Mouse (Mus musculus) adrenal gland, postnatal 36 days (tissue): ENCODE measurements at regions not wholly inside any gene's neighbourhood (a gene's known extent, or its start where the extent isn't known, plus 50 kb on each side); places are given as distances from the start of the nearest gene placed in this dataset. TPM values are rescaled to one million over a fixed set of nuclear protein-coding genes. Genes with fewer than 3 reads are reported as not detected.
"Not testable (repeated sequence)": the region's sequence is repeated elsewhere in the genome, so short reads cannot be mapped to it uniquely, and the experiment has no call there.

Experiments
- DNase-seq, 2 experiments: peaks; one replicate each; pipeline ENCODE4 v3.0.0; 2021; ENCODE audit warnings: mixed read lengths in 1 of 2
- microRNA-seq: library from miRNA; unstranded; fragments of <30 nt; microRNA quantifications from one replicate; pipeline ENCODE4 v1.2.0, GENCODE M21; 2021

DNA sequence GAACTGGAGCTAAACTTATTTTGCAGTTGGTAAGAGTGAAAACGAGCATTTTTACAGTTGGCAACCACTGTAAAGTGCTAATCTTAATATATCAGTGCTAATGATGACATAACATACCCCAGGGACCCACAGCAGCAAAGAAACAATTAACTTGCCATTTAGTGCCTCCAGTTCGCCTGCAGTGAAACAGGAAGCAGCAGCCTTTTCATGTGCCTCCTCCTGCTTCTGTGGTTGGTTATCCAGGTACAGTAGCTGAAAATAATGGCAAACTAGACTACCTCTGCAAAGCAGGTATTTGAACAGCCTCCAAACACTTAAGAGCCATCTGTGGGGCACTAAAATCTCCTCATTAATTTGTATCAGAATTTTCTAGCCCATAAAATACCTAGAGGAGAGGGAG lies 584.8 kb upstream of the Pfkp start:
- DNase-seq, result no peak

DNA sequence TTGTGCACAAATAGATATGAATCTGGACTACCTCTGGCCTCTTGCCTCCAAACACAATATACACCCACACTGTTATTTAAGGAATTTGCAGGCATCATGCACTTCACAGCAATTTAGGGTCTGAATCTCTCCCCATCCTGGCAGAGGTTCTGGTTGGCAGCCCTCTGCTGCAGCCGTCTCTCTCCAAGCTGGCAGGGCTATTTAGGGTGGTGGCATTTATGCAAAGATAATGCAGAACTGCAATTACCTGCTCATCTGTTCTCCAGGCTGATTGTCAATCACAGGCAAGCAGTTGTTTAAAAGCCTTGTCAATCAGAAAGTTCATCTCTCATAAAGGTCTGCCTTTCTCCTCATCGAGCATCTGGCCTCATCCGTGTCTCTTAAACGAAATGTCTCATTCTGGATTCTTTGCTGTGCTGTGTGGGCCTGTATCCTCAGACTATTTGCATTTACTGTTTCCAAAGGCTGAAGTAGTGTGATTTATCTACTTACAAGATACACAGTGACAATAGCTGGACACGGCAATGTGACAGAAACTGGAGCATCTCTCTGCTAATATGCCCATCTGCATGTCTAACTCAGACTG lies 558.1 kb upstream of the Pfkp start:
- DNase-seq, result no peak

DNA sequence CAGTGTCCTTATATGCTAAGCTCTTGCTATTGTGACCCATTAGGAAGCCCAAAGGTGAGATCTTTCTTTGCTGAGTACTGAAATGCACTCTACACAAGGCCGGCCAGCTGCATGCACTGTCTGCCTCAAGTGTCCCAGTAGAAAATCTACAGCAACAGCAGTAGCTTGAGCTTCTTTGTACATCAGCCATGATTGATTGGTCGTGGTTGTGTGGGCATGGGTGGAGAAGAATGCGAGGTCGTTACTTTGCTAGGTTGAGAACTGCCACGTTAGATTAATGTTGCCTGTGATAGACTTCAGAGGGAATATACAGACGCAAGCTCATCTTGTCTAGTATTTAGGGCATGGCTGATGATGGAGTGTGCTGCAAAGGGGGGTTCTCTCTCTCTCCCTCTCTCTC lies 547.4 kb upstream of the Pfkp start:
- peak in 1 of 2 experiments; percentile 5 for DNase-seq

DNA sequence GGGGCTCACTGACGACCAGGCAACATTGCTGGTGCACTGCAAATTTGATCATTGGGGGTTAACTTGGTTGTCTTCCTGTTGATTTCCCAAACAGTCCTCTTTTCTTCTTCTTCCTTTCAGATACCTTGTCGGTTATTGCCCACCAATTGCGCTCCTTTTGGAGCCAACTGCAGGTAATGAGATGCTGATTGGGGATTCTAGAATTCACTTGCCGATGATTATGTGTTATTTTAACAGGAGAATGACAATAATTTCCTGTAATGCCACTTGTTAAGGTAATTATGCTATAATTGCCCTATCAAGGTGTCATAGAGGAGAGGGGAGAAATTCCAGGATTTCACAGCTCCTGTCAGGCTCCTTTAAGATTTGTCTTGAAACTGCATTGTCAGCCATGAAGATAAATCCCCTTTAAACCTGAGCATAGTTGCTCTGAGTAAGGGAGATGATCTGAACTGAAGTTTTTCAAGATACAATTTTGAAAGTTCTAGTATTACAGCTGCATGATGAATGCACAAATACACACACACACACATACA lies 533.7 kb upstream of the Pfkp start:
- no peak for DNase-seq

DNA sequence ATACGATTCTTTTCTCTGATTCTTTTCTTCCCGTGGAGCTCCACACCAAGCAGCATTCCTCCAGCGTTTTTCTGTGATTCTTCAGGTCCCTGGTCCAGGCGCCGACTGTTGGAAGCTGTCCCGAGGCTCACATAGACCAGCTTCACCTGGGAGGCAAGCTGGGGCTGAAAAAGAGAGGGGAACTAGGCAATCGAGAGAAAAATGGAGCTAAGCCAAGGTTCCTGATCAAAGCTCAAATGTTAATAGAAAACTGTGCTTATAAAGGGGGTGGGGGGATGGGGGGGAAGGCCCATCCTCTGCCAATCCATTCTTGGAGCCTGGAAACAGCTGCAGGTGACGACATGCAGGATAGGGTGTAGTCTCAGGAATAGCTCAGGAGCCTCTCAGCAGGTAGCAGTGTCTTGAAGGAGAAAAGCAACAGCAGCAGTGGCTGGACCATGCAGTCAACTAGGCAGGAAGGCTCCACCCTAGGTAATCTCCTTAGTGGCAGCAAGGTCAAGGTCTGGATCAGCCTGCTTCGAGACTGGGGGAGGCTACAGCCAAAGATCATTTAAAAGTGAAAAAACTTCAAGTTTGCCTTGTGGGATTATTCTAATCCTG lies 527.1 kb upstream of the Pfkp start:
- DNase-seq, result no peak

DNA sequence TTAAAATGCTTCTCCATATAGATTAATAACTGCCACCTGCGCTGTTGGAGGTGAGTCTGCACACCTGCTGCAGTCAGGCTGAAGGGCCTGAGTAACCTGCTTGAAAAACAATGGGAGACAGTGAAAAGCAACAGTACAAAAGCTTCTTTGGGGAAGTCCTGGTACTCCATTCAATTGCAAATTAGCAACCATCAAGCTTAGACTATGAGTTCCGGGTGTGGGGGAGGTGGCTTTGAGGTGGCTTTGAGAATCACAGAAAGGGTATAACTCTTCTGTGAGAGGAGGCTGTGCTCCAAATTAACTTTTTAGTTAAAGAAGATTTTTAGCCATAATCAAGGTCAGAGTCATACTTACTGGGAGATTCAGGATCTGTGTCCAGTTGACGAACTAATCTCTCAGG lies 521.5 kb upstream of the Pfkp start:
- DNase-seq, result not testable (repeated sequence)

DNA sequence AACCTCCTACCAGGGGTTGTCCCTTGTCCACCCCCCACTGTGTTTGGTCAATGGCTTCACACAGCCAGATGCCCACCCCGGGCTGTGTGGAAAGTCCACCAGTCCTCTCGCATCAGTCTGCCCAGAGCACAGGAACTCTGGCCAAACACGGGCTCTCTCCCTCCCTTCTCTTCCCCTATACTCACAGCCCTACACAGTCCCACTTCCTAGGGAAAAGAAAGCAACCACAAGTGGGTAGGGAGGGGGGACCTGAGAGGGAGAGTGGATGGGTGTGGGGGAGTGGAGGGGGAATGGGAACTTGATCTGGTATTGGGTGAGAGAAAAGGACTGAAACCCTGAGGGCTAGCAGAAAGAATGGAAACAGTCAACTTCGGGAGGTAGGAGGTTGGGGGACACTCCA lies 497.8 kb upstream of the Pfkp start:
- no peak for DNase-seq

DNA sequence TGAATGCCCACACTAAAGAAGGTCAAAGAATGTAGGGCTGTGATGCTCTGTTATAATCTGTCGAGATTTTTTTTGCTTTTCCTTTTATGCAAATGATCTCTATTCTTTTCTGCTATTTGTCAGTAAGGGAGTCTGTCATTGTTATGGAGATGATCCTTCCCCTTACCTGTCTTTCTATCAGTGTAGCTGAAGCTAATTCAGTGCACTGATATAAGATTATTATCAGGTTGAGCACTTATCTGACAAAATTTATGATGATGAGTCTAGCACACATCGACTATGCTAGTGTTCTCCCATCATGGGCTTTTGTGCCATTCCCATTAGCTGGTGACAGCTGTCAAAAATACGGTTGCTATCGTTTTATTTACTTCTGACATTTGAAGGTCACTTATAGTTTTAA lies 462.0 kb upstream of the Pfkp start:
- no peak for DNase-seq

DNA sequence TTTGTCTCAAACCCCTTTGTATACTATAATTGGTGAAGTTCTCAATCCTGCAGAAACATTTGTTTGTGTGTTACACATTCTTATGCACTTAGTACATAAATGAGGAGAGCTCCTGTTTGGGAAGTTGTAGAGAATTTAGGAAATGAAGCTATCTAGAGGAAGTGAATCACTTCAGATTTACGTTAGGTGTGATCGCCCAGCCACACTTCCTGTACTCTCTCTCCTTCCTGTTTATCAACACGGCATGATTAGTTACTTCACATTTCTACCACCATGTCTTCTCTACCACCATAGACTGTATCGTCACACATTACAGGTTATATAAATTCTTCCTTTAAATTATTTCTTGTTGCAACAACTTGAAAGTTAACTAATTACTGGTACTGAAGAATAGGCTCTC lies 454.7 kb upstream of the Pfkp start:
- DNase-seq, result no peak

DNA sequence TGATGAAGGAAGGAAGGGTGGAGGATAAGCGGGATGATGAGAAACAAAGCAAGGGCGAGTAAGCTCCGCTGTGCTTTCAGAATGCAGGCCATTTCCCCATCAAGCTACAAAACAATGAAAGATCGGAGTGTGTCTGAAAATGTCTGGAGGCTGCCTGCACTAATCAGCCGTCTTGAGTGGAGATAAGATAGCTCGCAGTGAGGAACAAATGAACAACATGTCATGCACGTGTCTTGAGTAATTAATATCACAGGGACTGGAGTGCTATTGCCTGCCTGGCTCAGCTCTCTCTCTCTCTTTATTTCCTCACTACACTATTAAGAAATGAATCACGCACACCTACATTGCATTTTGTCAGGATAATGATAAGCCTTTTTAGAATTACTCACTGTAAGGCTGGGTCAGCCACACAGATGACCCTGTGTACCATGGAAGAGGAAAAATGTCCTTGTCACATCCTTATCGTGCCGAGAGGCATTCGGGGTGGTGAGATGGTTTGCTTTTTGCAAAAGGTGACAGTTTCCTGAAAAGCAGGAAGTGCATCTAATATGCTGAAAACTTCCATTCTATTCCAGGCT lies 444.6 kb upstream of the Pfkp start:
- DNase-seq, result no peak

DNA sequence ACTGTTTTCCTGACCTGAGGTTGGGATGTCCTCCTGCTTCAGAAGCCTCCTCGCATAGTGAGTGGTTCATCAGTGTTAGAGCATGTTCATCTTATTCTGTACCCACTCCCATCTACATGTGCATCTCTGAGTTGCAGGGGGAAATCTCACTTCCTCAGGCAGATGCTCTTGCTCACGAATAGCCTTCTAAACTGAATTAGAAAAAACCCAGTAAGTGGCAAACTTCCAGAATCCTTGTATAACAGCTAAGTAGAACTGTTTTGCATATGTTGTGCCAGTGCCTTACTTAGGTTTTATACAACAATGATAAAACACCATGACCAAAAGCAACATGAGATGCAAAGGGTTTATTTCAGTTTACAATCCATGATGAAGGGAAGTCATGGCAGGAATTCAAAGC lies 442.3 kb upstream of the Pfkp start:
- DNase-seq, result no peak

DNA sequence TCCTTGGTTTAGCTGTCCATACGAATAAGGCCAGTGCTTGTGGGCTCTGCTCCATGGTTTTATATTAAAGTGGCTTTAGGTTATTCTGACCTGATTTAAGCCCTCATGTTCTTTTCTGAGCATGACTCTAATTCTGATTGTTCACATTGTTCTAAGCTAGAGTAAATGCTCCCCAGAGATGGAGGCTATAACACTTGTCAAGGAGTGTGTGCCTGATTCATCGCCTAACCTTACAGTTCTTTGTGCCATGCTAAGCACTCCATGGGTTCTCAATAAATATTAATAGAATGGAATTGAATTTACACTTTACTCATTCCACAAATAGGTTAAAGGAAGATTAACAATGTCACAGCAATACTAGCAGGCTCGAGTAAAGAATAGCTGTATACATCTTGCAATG lies 417.6 kb upstream of the Pfkp start:
- DNase-seq, result no peak

DNA sequence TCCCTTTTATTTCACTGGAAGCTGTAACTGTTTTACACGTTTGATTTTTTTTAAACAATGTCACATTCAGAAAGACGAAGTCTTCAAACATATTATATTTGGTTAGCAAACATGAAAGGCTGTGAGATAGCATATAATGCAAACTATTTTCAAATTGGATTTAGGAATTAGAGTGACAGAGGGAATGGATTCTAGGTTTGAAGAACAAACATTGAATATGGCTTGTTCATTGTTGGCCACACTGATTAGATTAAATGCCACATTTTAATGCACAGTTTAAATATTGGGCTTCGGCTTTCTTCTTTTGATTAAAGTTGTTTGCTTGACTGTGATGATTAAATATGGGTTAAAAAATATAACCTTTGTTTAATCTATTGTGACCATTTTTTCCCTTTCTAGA lies 415.1 kb upstream of the Pfkp start:
- no peak for DNase-seq

DNA sequence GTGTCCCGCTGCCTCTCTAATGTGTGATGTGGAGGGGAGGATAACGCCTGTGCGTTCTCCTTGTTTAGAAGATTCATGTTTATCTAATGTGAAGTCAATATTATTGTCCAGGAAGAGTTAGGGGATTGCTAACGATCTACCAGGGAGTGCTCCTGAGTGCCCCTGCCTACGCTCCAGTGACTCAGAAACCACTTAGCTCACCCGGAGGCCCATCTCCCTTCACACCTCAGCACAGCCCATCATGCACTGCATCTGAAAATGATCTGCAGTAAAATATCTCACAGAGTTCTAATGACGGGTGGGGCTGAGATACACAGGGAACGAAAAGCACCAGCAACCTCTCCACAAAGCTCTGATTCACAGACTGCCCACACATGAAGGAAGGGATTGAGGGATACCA lies 409.0 kb upstream of the Pfkp start:
- DNase-seq, result no peak

Small RNA genes in the stretch of these regions (microRNA-seq; reads per million reads assigned to microRNA genes)
- not detected for gene Gm22689
